Comparison of ENCODE assay signal across 25 mouse cellular contexts in the genomic region with DNA sequence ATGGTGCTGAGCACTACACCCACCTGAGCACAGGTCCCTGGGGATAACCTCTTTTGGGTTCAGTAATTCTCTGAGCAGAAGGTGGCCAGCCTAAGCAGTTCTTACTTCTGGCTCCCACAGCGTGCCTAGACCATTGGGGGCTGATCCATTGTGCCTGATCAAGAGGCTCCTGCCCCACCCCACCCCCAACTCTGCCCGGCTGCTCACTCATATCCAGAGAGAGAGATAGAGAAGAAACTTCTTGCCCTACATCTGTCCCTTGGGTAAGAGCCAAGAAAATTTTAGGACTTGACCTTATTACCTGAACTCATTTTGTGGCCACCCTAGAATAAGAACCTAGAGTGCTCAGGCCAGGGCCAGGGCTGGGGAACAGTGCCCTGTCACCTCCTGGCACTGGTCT. TPM values are rescaled to one million over a fixed set of nuclear protein-coding genes. Genes with fewer than 3 reads are reported as not detected.
"Had no signal": no experiment of that assay in that cellular context is flagged by ENCODE, and none has a peak within 500 bp of the region (broad histone marks: within the 10 kb centered on the region; RNA-seq: fewer than 3 reads in every experiment).

No protein-coding gene starts in this region.

- H3K9me3 ChIP-seq: liver, embryonic 12.5 days; midbrain, embryonic 10.5 days; neural tube, embryonic 13.5 days; neural tube, embryonic 15.5 days; stomach, embryonic 15.5 days had no signal

- ATAC-seq: liver, embryonic 12.5 days; midbrain, embryonic 16.5 days had no signal

- H3K27ac ChIP-seq: liver, embryonic 12.5 days; liver, embryonic 14.5 days; midbrain, embryonic 10.5 days; neural tube, embryonic 13.5 days; neural tube, embryonic 15.5 days; stomach, embryonic 15.5 days; stomach, postnatal 0 days had no signal

- H3K4me3 ChIP-seq: liver, embryonic 12.5 days; midbrain, embryonic 10.5 days; myocyte; neural tube, embryonic 13.5 days; neural tube, embryonic 15.5 days; stomach, embryonic 15.5 days had no signal

- DNase-seq: lung, adult 18-20 months; lung, embryonic 14.5 days; lung, postnatal 10 days; midbrain, embryonic 14.5 days; retina, postnatal 1 day; right cerebral cortex, adult 18-20 months; right cerebral cortex, postnatal 25 days; right cerebral cortex, postnatal 4 days; thymus, adult 2 months; thymus, postnatal 25 days; thymus, postnatal 4 days had no signal

- H3K9ac ChIP-seq: liver, embryonic 12.5 days; liver, embryonic 14.5 days; lung, embryonic 14.5 days; neural tube, embryonic 13.5 days; neural tube, embryonic 15.5 days; stomach, embryonic 15.5 days had no signal

- H3K27me3 ChIP-seq: liver, embryonic 12.5 days; neural tube, embryonic 13.5 days; neural tube, embryonic 15.5 days; stomach, embryonic 15.5 days had no signal

- H3K4me2 ChIP-seq: liver, embryonic 12.5 days; lung, embryonic 14.5 days; neural tube, embryonic 13.5 days; neural tube, embryonic 15.5 days; stomach, embryonic 15.5 days had no signal

- H3K36me3 ChIP-seq: liver, embryonic 12.5 days; midbrain, embryonic 10.5 days; neural tube, embryonic 13.5 days; neural tube, embryonic 15.5 days; stomach, embryonic 15.5 days had no signal

- H3K4me1 ChIP-seq: liver, embryonic 12.5 days; midbrain, embryonic 10.5 days; neural tube, embryonic 15.5 days; stomach, embryonic 15.5 days had no signal

RNA-seq across cellular contexts. Expression of gene Aqp12, which starts 13.3 kb away (rescaled TPM):
- total RNA-seq: megakaryocyte, adult 5-6 weeks; megakaryocyte-erythroid progenitor cell, adult 5-6 weeks had no signal
- polyA plus RNA-seq: liver, embryonic 12.5 days; liver, embryonic 14.5 days; lung, embryonic 14.5 days; lung, embryonic 16.5 days; midbrain, embryonic 10.5 days; midbrain, embryonic 14.5 days; midbrain, embryonic 16.5 days; myocyte; neural tube, embryonic 11.5 days; neural tube, embryonic 13.5 days; neural tube, embryonic 15.5 days; stomach, postnatal 0 days; urinary bladder, adult 2 months had no signal
